Mouse (Mus musculus) stomach, embryonic 14.5 days (tissue): ENCODE measurements at regions not wholly inside any gene's neighbourhood (a gene's known extent, or its start where the extent isn't known, plus 50 kb on each side); places are given as distances from the start of the nearest gene placed in this dataset.

Experiments used
- ATAC-seq: fragments of 200-750 bp; cut with Nextera tagmentation; 2 replicates; pipeline ENCODE4 v1.8.0; 2017; ENCODE audit warnings: low read depth, moderate TSS enrichment; ENCODE audit not compliant: insufficient number of reproducible peaks, insufficient read depth, low FRiP score
- H3K27ac ChIP-seq: fragments of 300-500 bp; sonication (generic); 2 replicates; pipeline ENCODE4 v1.5.1; 2014; ENCODE audit warnings: mild to moderate bottlenecking, low read length, moderate library complexity, mixed read lengths
- H3K27me3 ChIP-seq: fragments of 300-500 bp; sonication (generic); 2 replicates; pipeline ENCODE4 v1.6.1; 2014; ENCODE audit warnings: low read length, control low read depth, mixed read lengths; ENCODE audit not compliant: control insufficient read depth, insufficient read depth
- H3K36me3 ChIP-seq: fragments of 300-500 bp; sonication (generic); 2 replicates; pipeline ENCODE4 v1.6.1; 2014; ENCODE audit warnings: mild to moderate bottlenecking, control low read depth, low read length, moderate library complexity, mixed read lengths; ENCODE audit not compliant: control insufficient read depth, insufficient read depth
- H3K4me1 ChIP-seq: fragments of 300-500 bp; sonication (generic); 2 replicates; pipeline ENCODE4 v1.6.1; 2014; ENCODE audit warnings: low read length, control low read depth, mixed read lengths; ENCODE audit not compliant: control insufficient read depth, insufficient read depth
- H3K4me2 ChIP-seq: fragments of 300-500 bp; sonication (generic); replicated peaks from 2 replicates; pipeline ENCODE4 v1.6.1; 2014; ENCODE audit warnings: low read depth, low read length, control low read depth
- H3K4me3 ChIP-seq: fragments of 300-500 bp; sonication (generic); 2 replicates; pipeline ENCODE4 v1.5.1; 2014; ENCODE audit warnings: low read depth, low read length, control low read depth
- H3K9ac ChIP-seq: fragments of 300-500 bp; sonication (generic); replicated peaks from 2 replicates; pipeline ENCODE4 v1.6.1; 2014; ENCODE audit warnings: low read depth, mild to moderate bottlenecking, control low read depth, low read length, moderate library complexity, mixed read lengths
- H3K9me3 ChIP-seq: fragments of 300-500 bp; sonication (generic); 2 replicates; pipeline ENCODE4 v1.6.1; 2016; ENCODE audit warnings: low read depth, low read length, control low read depth; ENCODE audit not compliant: control insufficient read depth
- WGBS: fragments of 180-500 bp; shearing (Covaris S2); extraction: QIAGEN DNeasy Blood & Tissue Kit; methylation state at CpG from one replicate; pipeline ENCODE4 v1.1.7; 2014; 5-methylcytosine and 5-hydroxymethylcytosine counted together

DNA sequence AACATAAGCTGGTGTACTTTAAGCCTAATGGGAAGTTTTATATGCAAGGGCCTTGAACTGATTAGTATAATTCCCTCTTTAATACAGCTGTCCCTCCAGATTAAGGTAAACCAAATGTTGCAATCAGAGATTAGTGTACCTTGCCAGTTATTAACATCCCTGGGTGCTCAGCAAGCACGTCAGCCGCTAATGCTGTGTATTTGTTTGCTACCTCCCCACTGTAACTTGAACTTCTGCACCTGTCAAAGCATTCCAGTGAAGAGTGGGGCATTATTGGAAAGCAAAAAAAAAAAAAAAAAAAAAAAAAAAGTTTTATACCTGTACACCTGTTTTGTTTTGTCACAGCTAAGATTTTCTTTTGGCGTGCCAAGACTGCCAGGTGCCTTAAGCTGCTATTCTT, 53.1 kb upstream of the Zeb2 start:
- no peak for ATAC-seq

DNA sequence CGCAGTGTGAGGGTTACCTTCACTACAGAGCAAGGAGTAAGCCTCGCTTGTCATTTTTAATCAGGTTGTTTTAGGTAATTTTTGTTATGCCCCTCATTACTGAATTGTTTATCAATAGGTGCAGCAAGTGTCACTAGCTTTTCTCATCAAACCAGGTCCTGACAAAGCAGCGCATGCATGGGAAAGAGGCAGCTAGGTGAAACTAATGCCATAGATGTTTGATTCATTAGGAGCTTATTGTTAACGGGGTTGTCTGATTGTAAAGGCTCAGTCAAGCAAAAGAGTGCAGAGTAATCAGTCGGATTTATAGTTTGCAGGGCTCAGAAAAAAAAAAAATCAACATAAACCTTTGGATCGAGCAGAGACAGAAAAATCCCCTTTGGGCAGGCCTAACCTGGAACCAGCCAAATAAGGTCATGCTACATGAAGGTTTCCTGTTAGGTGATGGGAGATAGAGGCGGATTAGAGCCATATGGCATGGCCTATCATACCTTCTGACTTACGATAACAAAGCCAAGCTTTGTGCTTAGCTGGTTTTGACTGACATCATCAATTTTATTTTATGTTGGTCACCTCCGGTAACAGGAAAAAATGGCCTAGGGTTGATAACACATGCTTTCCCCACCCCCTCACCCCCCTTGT, 52.4 kb upstream of the Zeb2 start:
- WGBS = 69% methylated on average over 9 of the region's 9 CpGs
- no peaks in the 10 kb centered on the region for H3K36me3 ChIP-seq
- no peak overlapping the region for H3K4me3 ChIP-seq
- no peaks in the 10 kb centered on the region for H3K9me3 ChIP-seq
- no peak overlapping the region for H3K9ac ChIP-seq
- no peak overlapping the region for H3K27ac ChIP-seq
- peaks cover 9% of the 10 kb centered on the region; the same call in 1 of the 2 replicates for H3K4me1 ChIP-seq
- H3K4me2 ChIP-seq = no peak overlapping the region
- no peak for ATAC-seq
- no peaks in the 10 kb centered on the region for H3K27me3 ChIP-seq

More for the DNA sequence above, 53.1 kb upstream of the Zeb2 start:
- Histone ChIP-seq H3K4me2 (no peak overlapping the region), H3K36me3 (no peaks in the 10 kb centered on the region), H3K4me3 (no peak overlapping the region), H3K27ac (no peak overlapping the region), H3K9ac (no peak overlapping the region), H3K9me3 (no peaks in the 10 kb centered on the region), H3K4me1 (peaks cover 9% of the 10 kb centered on the region; the same call in 1 of the 2 replicates), H3K27me3 (no peaks in the 10 kb centered on the region)
- 75% methylated on average over 3 of the region's 3 CpGs for WGBS

DNA sequence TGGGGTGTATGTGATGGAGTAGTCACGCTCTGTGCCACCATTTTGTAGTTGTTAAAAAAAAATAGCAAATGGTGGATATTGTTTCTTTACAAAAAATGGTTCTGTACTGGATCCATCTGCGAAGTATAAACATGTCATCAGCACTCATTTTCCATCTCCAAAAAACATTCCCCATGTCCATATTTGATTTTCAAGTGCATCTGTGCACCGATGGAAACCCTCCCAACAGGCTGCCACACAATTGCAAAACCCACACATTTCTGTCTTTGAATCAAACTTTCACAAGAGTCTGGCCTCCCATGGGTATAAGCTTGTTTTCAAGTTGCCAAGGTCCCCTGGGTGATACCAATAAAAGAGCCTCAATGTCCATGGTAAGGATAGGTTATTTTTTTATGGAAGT, 51.4 kb upstream of the Zeb2 start:
- no peak for ATAC-seq
- Histone ChIP-seq H3K36me3 (no peaks in the 10 kb centered on the region), H3K4me2 (no peak overlapping the region), H3K4me3 (no peak overlapping the region), H3K27me3 (no peaks in the 10 kb centered on the region), H3K9ac (no peak overlapping the region), H3K4me1 (peaks cover 9% of the 10 kb centered on the region; the same call in 1 of the 2 replicates), H3K9me3 (no peaks in the 10 kb centered on the region), H3K27ac (no peak overlapping the region)
- 91% methylated on average over 3 of the region's 3 CpGs for WGBS
